Mouse (Mus musculus) fibroblast of lung, adult 2 months (primary cell): ENCODE results near the gene Ache.

ENCODE experiments used
- DNase-seq: peaks from one replicate; pipeline ENCODE4 v3.0.0-alpha.2; 2011; ENCODE audit warnings: low read depth

The Ache gene

GRCm38 (mm10) chr5:137334317-137334716 lies 47.0 kb downstream of the Ache start:
- DNase-seq: no peak

- no peak for DNase-seq
These were observed 47.7 kb downstream of the Ache start for GRCm38 (mm10) chr5:137335066-137335465.

- DNase-seq: no peak
These were observed 49.9 kb downstream of the Ache start for GRCm38 (mm10) chr5:137337190-137337589.

GRCm38 (mm10) chr5:137338256-137338655 lies 50.9 kb downstream of the Ache start:
- DNase-seq: peak; percentile 72

GRCm38 (mm10) chr5:137338663-137339289 lies 51.5 kb downstream of the Ache start:
- DNase-seq: no peak

- no peak for DNase-seq
These were observed 52.1 kb downstream of the Ache start for GRCm38 (mm10) chr5:137339290-137339979.

- DNase-seq: no peak
These were observed 52.9 kb downstream of the Ache start for GRCm38 (mm10) chr5:137340222-137340621.

- DNase-seq: no peak
These were observed 55.2 kb downstream of the Ache start for GRCm38 (mm10) chr5:137342407-137343012.

GRCm38 (mm10) chr5:137343412-137343811 lies 56.1 kb downstream of the Ache start:
- DNase-seq: no peak

GRCm38 (mm10) chr5:137343869-137344268 lies 56.5 kb downstream of the Ache start:
- no peak for DNase-seq
